Mouse (Mus musculus) CH12.LX (cell line): Measurements from ENCODE around the gene Abca7.

ENCODE experiments used
- ETS1 ChIP-seq: conservative IDR thresholded peaks from 2 replicates; pipeline ENCODE4 v1.6.1; 2012; ENCODE audit warnings: low read depth, mild to moderate bottlenecking, inconsistent platforms, low read length, improper control_type of control experiment, moderate library complexity
- SMC3 ChIP-seq: IDR thresholded peaks from 2 replicates; pipeline ENCODE4 v1.6.1; 2011; ENCODE audit warnings: low read depth, low read length, improper control_type of control experiment

DNA sequence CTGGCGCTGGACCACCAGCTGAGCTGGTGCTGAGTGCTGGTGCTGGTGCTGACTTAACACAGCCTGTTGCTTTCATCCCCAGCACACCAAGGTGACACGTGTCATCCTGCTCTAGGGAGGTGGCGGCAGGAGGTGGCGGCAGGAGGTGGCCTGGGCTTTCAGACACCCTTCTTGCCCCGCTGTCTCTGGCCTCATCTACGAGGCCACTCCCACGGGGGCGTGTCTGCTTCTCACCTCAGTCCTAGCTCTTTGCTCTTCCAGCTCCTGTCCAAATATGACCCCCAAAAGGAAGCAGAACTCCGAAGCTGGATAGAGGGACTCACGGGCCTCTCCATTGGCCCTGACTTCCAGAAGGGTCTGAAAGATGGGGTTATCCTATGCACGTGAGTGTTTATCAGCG, 5.2 kb upstream of the Abca7 start:
- TF ChIP-seq SMC3, result no peak
- no peak for TF ChIP-seq ETS1
